Comparison of ENCODE assay signal across 8 mouse cellular contexts in genomic region chr12:50697492-50697891, GRCm38 (mm10). TPM values are rescaled to one million over a fixed set of nuclear protein-coding genes. Genes with fewer than 3 reads are reported as not detected.
DNase-seq lines count a peak whose midpoint lies in the region; ATAC-seq and TF ChIP-seq lines count a peak whose summit lies in the region.

No protein-coding gene starts in this region.

- no peak overlapping the region for H3K27ac ChIP-seq in liver, adult 2 months (replicated peaks; ENCODE audit: insufficient read depth, low read depth, low read length)
- no peak overlapping the region for H3K27ac ChIP-seq in liver, embryonic 11.5 days (ENCODE audit: low read depth, low read length)
- no peak overlapping the region for H3K27ac ChIP-seq in hindbrain, embryonic 14.5 days
- no peak overlapping the region for H3K27ac ChIP-seq in liver, embryonic 12.5 days

- no peaks in the 10 kb centered on the region for H3K79me2 ChIP-seq in liver, adult 2 months (ENCODE audit: control insufficient read depth, insufficient read depth, low read length)

- no peak overlapping the region for H3K9ac ChIP-seq in liver, adult 2 months (ENCODE audit: low read depth, low read length)
- no peak overlapping the region for H3K9ac ChIP-seq in liver, embryonic 11.5 days (ENCODE audit: low read depth, low read length)
- H3K9ac ChIP-seq in hindbrain, embryonic 14.5 days, result no peak overlapping the region
- H3K9ac ChIP-seq in liver, embryonic 12.5 days, result no peak overlapping the region

- no peaks in the 10 kb centered on the region for H3K27me3 ChIP-seq in liver, adult 2 months (ENCODE audit: control insufficient read depth, insufficient read depth, low read length)
- no peaks in the 10 kb centered on the region for H3K27me3 ChIP-seq in liver, embryonic 11.5 days (replicated peaks; ENCODE audit: control insufficient read depth, insufficient read depth, low read length)
- H3K27me3 ChIP-seq in hindbrain, embryonic 14.5 days (ENCODE audit: control insufficient read depth, insufficient read depth, low read length), result no peaks in the 10 kb centered on the region
- no peaks in the 10 kb centered on the region for H3K27me3 ChIP-seq in liver, embryonic 12.5 days (replicated peaks)

- no peak for ATAC-seq in liver, embryonic 11.5 days (replicated peaks; ENCODE audit: low FRiP score)
- ATAC-seq in hindbrain, embryonic 14.5 days (ENCODE audit: low FRiP score), result peak; percentile 57; the same call in 1 of the 2 replicates
- no peak for ATAC-seq in liver, embryonic 12.5 days

- H3K36me3 ChIP-seq in liver, adult 2 months (ENCODE audit: control insufficient read depth, insufficient read depth, low read length), result no peaks in the 10 kb centered on the region
- H3K36me3 ChIP-seq in liver, embryonic 11.5 days (ENCODE audit: control insufficient read depth, insufficient read depth, low read length), result no peaks in the 10 kb centered on the region
- no peaks in the 10 kb centered on the region for H3K36me3 ChIP-seq in hindbrain, embryonic 14.5 days (replicated peaks; ENCODE audit: control insufficient read depth, insufficient read depth)
- H3K36me3 ChIP-seq in liver, embryonic 12.5 days, result no peaks in the 10 kb centered on the region

- WGBS in liver, adult 2 months, result 20% methylated on average over 3 of the region's 3 CpGs
- WGBS in liver, embryonic 11.5 days, result 16% methylated on average over 3 of the region's 3 CpGs
- 23% methylated on average over 3 of the region's 3 CpGs for WGBS in hindbrain, embryonic 14.5 days
- 17% methylated on average over 3 of the region's 3 CpGs for WGBS in liver, embryonic 12.5 days (ENCODE audit: insufficient replicate concordance)

- H3K4me2 ChIP-seq in liver, embryonic 11.5 days, result no peak overlapping the region
- H3K4me2 ChIP-seq in hindbrain, embryonic 14.5 days (replicated peaks), result no peak overlapping the region
- no peak overlapping the region for H3K4me2 ChIP-seq in liver, embryonic 12.5 days

- no peak overlapping the region for H3K4me3 ChIP-seq in liver, adult 2 months (ENCODE audit: insufficient read depth, low read depth, low read length)
- no peak overlapping the region for H3K4me3 ChIP-seq in liver, embryonic 11.5 days (ENCODE audit: low read depth, low read length)
- H3K4me3 ChIP-seq in hindbrain, embryonic 14.5 days (replicated peaks; ENCODE audit: low read length), result no peak overlapping the region
- H3K4me3 ChIP-seq in liver, embryonic 12.5 days, result no peak overlapping the region

- peak; percentile 8 for DNase-seq in adrenal gland, adult 8-10 months
- DNase-seq in adrenal gland, postnatal 25 days, result no peak
- peak; percentile 14 for DNase-seq in liver, adult 2 months (ENCODE audit: extremely low read depth, low read depth, low spot score)
- no peak for DNase-seq in liver, embryonic 11.5 days (ENCODE audit: low spot score)
- peak; percentile 57 for DNase-seq in hindbrain, embryonic 14.5 days (ENCODE audit: low spot score)
- peak; percentile 14 for DNase-seq in lung, postnatal 14 days
- no peak for DNase-seq in gastrocnemius, postnatal 10 days

- 0 out of 2 replicates have a peak, but pooled peaks have one; percentile 14 for TF ChIP-seq CTCF in liver, adult 2 months (IDR thresholded peaks at IDR 0.05; ENCODE audit: low read depth, low read length)

- H3K4me1 ChIP-seq in liver, adult 2 months (ENCODE audit: control insufficient read depth, insufficient read depth, low read length), result no peaks in the 10 kb centered on the region
- no peaks in the 10 kb centered on the region for H3K4me1 ChIP-seq in liver, embryonic 11.5 days (replicated peaks; ENCODE audit: control insufficient read depth, insufficient read depth, low read length)
- H3K4me1 ChIP-seq in hindbrain, embryonic 14.5 days (replicated peaks; ENCODE audit: control insufficient read depth, insufficient read depth, low read length), result no peaks in the 10 kb centered on the region
- H3K4me1 ChIP-seq in liver, embryonic 12.5 days, result no peaks in the 10 kb centered on the region

- H3K9me3 ChIP-seq in liver, embryonic 11.5 days (ENCODE audit: control insufficient read depth, low read length), result no peaks in the 10 kb centered on the region
- H3K9me3 ChIP-seq in hindbrain, embryonic 14.5 days (ENCODE audit: control insufficient read depth, low read length), result no peaks in the 10 kb centered on the region
- no peaks in the 10 kb centered on the region for H3K9me3 ChIP-seq in liver, embryonic 12.5 days (replicated peaks)

- no peak for TF ChIP-seq POLR2A in liver, adult 2 months (IDR thresholded peaks at IDR 0.05; ENCODE audit: extremely low read depth, insufficient read depth, low read length)

RNA-seq across cellular contexts. Expression of gene Prkd1, which starts 48.6 kb away (rescaled TPM):
- 10 to 100 TPM; 12.6 to 19.9 (median 16.1) TPM for total RNA-seq in adrenal gland, adult 8-10 months (2022)
- 11.9 and 13.4 TPM in 2 replicates for total RNA-seq in adrenal gland, postnatal 25 days (2021)
- total RNA-seq in liver, adult 2 months (2014; rRNA removed), result 0.09 and 0.20 TPM in 2 replicates
- polyA plus RNA-seq in liver, adult 2 months (2012; rRNA removed), result 0.04 TPM in 2 replicates
- polyA plus RNA-seq in liver, embryonic 11.5 days (2014; fragmentation: Nextera tagmentation; extraction: Ambion mirVana), result 2.6 and 2.9 TPM in 2 replicates
- polyA plus RNA-seq in hindbrain, embryonic 14.5 days (2014; fragmentation: Nextera tagmentation; extraction: Ambion mirVana), result 2.4 and 2.5 TPM in 2 replicates
- polyA plus RNA-seq in liver, embryonic 12.5 days (2016; fragmentation: Nextera tagmentation; extraction: Ambion mirVana), result 1.4 TPM in 2 replicates
- total RNA-seq in gastrocnemius, postnatal 10 days (2021), result 1 to 10 TPM; 4.1 to 4.2 TPM

Comparison
In these comparisons a context has a peak if more than half of its experiments do, and no peak if none do; other contexts are left out.
1. DNase-seq: peak in adrenal gland, adult 8-10 months (single experiment), liver, adult 2 months (single experiment), hindbrain, embryonic 14.5 days (single experiment) and lung, postnatal 14 days (single experiment); none in adrenal gland, postnatal 25 days (single experiment), liver, embryonic 11.5 days (single experiment) and gastrocnemius, postnatal 10 days (single experiment).